Mouse (Mus musculus) small intestine, adult 2 months (tissue): Measurements from ENCODE around the gene Lcn6. TPM values are rescaled to one million over a fixed set of nuclear protein-coding genes. Genes with fewer than 3 reads are reported as not detected.
"Not testable (repeated sequence)": the region's sequence is repeated elsewhere in the genome, so short reads cannot be mapped to it uniquely, and the experiment has no call there.

ENCODE experiments used
- H3K27ac ChIP-seq: fragments of 200-500 bp; 2 replicates; pipeline ENCODE4 v1.5.1; 2012; ENCODE audit warnings: low read depth, low read length, control low read depth, inconsistent platforms; ENCODE audit not compliant: insufficient read depth
- H3K27me3 ChIP-seq: fragments of 200-500 bp; 2 replicates; pipeline ENCODE4 v1.6.1; 2012; ENCODE audit warnings: mild to moderate bottlenecking, moderate library complexity, low read length, inconsistent platforms; ENCODE audit not compliant: control insufficient read depth, insufficient read depth
- H3K36me3 ChIP-seq: fragments of 200-500 bp; 2 replicates; pipeline ENCODE4 v1.6.1; 2012; ENCODE audit warnings: mild to moderate bottlenecking, low read length, control low read depth, inconsistent platforms; ENCODE audit not compliant: control insufficient read depth, insufficient read depth
- H3K4me1 ChIP-seq: fragments of 200-500 bp; 2 replicates; pipeline ENCODE4 v1.6.1; 2012; ENCODE audit warnings: low read length, inconsistent platforms, mixed read lengths; ENCODE audit not compliant: control insufficient read depth, insufficient read depth, insufficient read length
- H3K4me3 ChIP-seq: fragments of 200-500 bp; 2 replicates; pipeline ENCODE4 v1.5.1; 2012; ENCODE audit warnings: low read depth, mild to moderate bottlenecking, control low read depth, inconsistent platforms, low read length, moderate library complexity
- CTCF ChIP-seq: fragments of 200-500 bp; IDR thresholded peaks from 2 replicates; pipeline ENCODE4 v1.5.1; 2012; ENCODE audit warnings: low read depth, mild to moderate bottlenecking, control low read depth, inconsistent platforms, low read length, moderate library complexity, mixed read lengths; ENCODE audit not compliant: insufficient replicate concordance, insufficient read length; ENCODE audit errors: extremely low read depth
- POLR2A ChIP-seq: fragments of 200-500 bp; IDR thresholded peaks from 2 replicates; pipeline ENCODE4 v1.6.1; 2012; ENCODE audit warnings: low read depth, mild to moderate bottlenecking, control low read depth, inconsistent platforms, low read length, moderate library complexity
- WGBS: fragments of 180-500 bp; shearing (Covaris S2); methylation state at CpG from one replicate; pipeline ENCODE4 v1.1.7; 2018; 5-methylcytosine and 5-hydroxymethylcytosine counted together
- polyA plus RNA-seq: library from polyadenylated mRNA; depleted of rRNA; stranded (reverse); fragments of >200 nt; gene quantifications from 2 replicates; pipeline ENCODE4 v1.2.3, GENCODE M21; 2012

Lcn6 gene
- polyA plus RNA-seq, 1 experiment: not detected

- 70% methylated on average over 1 of the region's 1 CpGs for WGBS
- no peak for TF ChIP-seq POLR2A
- no peak for TF ChIP-seq CTCF
- H3K36me3 ChIP-seq: no peaks in the 10 kb centered on the region
- no peak overlapping the region for H3K4me3 ChIP-seq
- H3K4me1 ChIP-seq: no peaks in the 10 kb centered on the region
- H3K27me3 ChIP-seq: no peaks in the 10 kb centered on the region
- no peak overlapping the region for H3K27ac ChIP-seq
These were observed 10.1 kb upstream of the Lcn6 start for GRCm38 (mm10) chr2:25666516-25666915.

DNA sequence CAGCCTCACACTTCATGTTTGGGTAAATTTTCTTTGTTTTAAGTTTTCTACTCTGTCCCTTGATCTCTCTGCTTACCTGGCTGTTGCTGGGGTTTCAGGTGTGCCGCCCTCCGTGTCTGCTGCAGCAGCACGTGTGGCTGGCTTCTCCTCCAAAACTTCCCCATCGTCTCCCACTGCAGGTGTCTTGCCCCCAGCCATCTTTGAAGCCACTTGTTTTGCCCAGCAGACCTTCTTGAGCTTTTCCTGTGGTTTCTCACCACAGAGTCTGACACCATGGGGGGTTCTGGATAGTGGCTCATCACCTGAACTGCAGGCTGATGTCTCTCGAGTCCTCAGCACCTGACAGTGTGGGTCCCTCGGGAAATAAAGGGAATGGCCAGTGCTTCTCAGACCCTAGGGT is 3.0 kb downstream of the Lcn6 start:
- Histone ChIP-seq H3K4me1 (no peaks in the 10 kb centered on the region), H3K27me3 (no peaks in the 10 kb centered on the region), H3K4me3 (no peak overlapping the region), H3K27ac (no peak overlapping the region), H3K36me3 (no peaks in the 10 kb centered on the region)
- 67% methylated on average over 6 of the region's 6 CpGs for WGBS
- TF ChIP-seq POLR2A (no peak), CTCF (no peak)

DNA sequence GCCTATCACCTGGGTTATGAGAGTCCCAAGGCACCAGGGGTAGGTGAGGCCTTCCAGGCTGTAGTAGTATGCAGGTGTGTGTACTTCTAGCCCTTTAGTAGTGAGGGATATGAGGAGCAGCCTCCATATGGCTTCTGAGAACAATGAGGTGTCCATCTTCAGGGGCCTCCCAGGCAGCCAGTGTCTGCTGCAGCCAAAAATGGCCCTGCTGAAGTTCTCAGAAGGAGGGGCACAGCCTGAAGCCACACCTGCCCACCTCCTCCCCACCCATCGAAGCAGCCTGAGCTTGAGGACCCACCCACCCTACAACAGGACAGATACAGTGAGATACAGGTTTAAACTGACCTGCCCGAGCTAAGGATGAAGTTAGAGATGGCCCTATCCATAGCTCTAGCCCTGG is 5.8 kb downstream of the Lcn6 start, which contains the start of gene Lcn10:
Gene Lcn10, plus strand, starts transcription at position 301 of the 400 bp plus-strand sequence.
- no peaks in the 10 kb centered on the region for H3K27me3 ChIP-seq
- no peaks in the 10 kb centered on the region for H3K4me1 ChIP-seq
- no peak within 1 kb of the TSS for H3K27ac ChIP-seq
- no peaks in the 10 kb centered on the region for H3K36me3 ChIP-seq
- 52% methylated on average over 2 of the region's 2 CpGs for WGBS
- no peak within 1 kb of the TSS for H3K4me3 ChIP-seq
- TF ChIP-seq CTCF (no peak), POLR2A (no peak)

GRCm38 (mm10) chr2:25686941-25687340 is 10.4 kb downstream of the Lcn6 start:
- Histone ChIP-seq H3K27ac (no peak overlapping the region), H3K4me3 (no peak overlapping the region), H3K4me1 (no peaks in the 10 kb centered on the region), H3K36me3 (no peaks in the 10 kb centered on the region), H3K27me3 (no peaks in the 10 kb centered on the region)
- 71% methylated on average over 4 of the region's 4 CpGs for WGBS
- TF ChIP-seq CTCF (no peak), POLR2A (no peak)

DNA sequence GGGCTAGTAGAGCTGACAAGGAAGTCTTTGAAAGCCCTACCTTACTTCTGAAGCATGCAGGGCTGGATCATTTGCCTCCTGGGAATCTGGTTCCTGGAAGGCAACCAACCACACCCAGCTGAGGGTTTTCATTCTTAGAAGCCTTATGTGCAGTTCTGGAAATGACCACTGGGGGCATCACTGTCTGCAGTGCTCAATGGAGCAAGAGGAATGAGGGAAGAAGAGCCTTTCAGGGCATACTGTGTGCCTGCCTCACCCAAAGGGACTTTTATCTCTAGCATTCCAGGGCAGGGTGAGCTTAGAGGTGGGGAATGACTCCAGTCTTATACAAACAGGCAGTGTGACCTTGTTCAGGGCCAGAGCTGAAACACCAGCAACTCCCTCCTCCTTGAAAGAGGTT is 18.0 kb downstream of the Lcn6 start:
- TF ChIP-seq POLR2A (no peak), CTCF (peak; percentile 75; the same call in 1 of the 2 replicates)
- Histone ChIP-seq H3K4me1 (peaks cover 2% of the 10 kb centered on the region; the same call in 1 of the 2 replicates), H3K27me3 (no peaks in the 10 kb centered on the region)

DNA sequence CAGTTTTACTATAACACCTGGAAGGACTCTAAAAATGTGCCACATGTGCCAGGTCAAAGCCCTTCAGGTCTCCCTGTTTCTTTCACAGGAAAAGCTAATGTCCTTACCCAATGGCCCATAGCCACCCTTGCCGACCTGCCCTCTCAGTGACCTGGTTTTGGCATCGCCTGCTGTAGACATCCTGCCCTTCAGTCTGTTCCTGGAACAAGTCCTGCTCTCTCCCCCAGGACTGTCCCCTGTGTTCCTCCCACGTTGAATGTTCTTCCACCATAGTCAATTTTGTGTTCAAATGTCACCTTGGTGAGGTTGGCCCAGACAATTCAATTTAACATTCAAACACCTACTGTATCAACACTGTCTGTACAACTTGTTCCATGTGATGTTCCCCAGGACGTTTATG is 20.4 kb downstream of the Lcn6 start:
- Histone ChIP-seq H3K27ac (no peak overlapping the region), H3K4me1 (peaks cover 2% of the 10 kb centered on the region; the same call in 1 of the 2 replicates), H3K4me3 (no peak overlapping the region), H3K27me3 (no peaks in the 10 kb centered on the region), H3K36me3 (no peaks in the 10 kb centered on the region)
- TF ChIP-seq POLR2A: no peak
- TF ChIP-seq CTCF: no peak
- 53% methylated on average over 4 of the region's 4 CpGs for WGBS

More for the DNA sequence above, 18.0 kb downstream of the Lcn6 start:
- no peak overlapping the region for H3K4me3 ChIP-seq
- no peak overlapping the region for H3K27ac ChIP-seq
- H3K36me3 ChIP-seq: no peaks in the 10 kb centered on the region

DNA sequence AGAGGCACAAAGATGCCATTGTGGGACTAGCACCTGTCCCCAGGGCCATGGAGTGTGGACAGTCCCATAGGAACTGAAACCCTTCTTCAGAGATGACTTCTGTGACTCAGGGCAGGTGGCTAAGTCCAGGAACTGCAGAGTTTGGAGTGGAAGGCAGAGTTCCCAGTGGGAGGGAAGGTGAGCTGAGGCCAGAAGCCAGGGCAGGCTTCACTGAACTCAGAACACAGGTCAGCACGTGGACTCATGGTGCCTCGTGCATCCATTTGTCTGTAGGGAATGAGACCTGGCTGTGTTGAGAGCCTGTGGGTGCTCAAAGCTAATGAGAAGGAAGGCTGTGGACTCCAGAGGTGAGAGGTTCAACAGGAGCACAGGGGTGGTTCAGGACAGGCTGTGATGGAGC is 22.1 kb downstream of the Lcn6 start:
- H3K4me3 ChIP-seq: no peak overlapping the region
- no peak for TF ChIP-seq CTCF
- TF ChIP-seq POLR2A: no peak
- peaks cover 2% of the 10 kb centered on the region; the same call in 1 of the 2 replicates for H3K4me1 ChIP-seq
- 75% methylated on average over 2 of the region's 2 CpGs for WGBS
- no peaks in the 10 kb centered on the region for H3K27me3 ChIP-seq
- no peak overlapping the region for H3K27ac ChIP-seq
- no peaks in the 10 kb centered on the region for H3K36me3 ChIP-seq

- not testable (repeated sequence) for H3K27ac ChIP-seq, H3K27me3 ChIP-seq, H3K4me3 ChIP-seq, H3K36me3 ChIP-seq, H3K4me1 ChIP-seq
- 81% methylated on average over 3 of the region's 3 CpGs for WGBS
These were observed 23.2 kb downstream of the Lcn6 start, which contains the start of gene Obp2a for GRCm38 (mm10) chr2:25699743-25700142. Gene Obp2a (plus strand): TSS chr2:25700043.
